Mouse (Mus musculus) neural tube, embryonic 12.5 days (tissue): Measurements from ENCODE around the gene Acot8. TPM values are rescaled to one million over a fixed set of nuclear protein-coding genes. Genes with fewer than 3 reads are reported as not detected.

ENCODE experiments used
- ATAC-seq: fragments of 200-750 bp; cut with Nextera tagmentation; 2 replicates; pipeline ENCODE4 v1.8.0; 2017; ENCODE audit warnings: low read depth, mild to moderate bottlenecking, moderate TSS enrichment, moderate library complexity; ENCODE audit not compliant: low FRiP score
- H3K27ac ChIP-seq: fragments of 300-500 bp; sonication (generic); 2 replicates; pipeline ENCODE4 v1.5.1; 2016
- H3K27me3 ChIP-seq: fragments of 300-500 bp; sonication (generic); replicated peaks from 2 replicates; pipeline ENCODE4 v1.6.1; 2016; ENCODE audit warnings: mild to moderate bottlenecking
- H3K36me3 ChIP-seq: fragments of 300-500 bp; sonication (generic); 2 replicates; pipeline ENCODE4 v1.6.1; 2016; ENCODE audit warnings: mild to moderate bottlenecking
- H3K4me1 ChIP-seq: fragments of 300-500 bp; sonication (generic); 2 replicates; pipeline ENCODE4 v1.6.1; 2016
- H3K4me2 ChIP-seq: fragments of 300-500 bp; sonication (generic); replicated peaks from 2 replicates; pipeline ENCODE4 v1.6.1; 2016; ENCODE audit warnings: mild to moderate bottlenecking
- H3K4me3 ChIP-seq: fragments of 300-500 bp; sonication (generic); 2 replicates; pipeline ENCODE4 v1.5.1; 2016
- H3K9ac ChIP-seq: fragments of 300-500 bp; sonication (generic); 2 replicates; pipeline ENCODE4 v1.6.1; 2016; ENCODE audit warnings: mild to moderate bottlenecking
- H3K9me3 ChIP-seq: fragments of 300-500 bp; sonication (generic); 2 replicates; pipeline ENCODE4 v1.6.1; 2016; ENCODE audit warnings: mild to moderate bottlenecking
- WGBS: fragments of 180-500 bp; shearing (Covaris S2); methylation state at CpG from one replicate; pipeline ENCODE4 v1.1.7; 2016; 5-methylcytosine and 5-hydroxymethylcytosine counted together
- polyA plus RNA-seq: library from polyadenylated mRNA; unstranded; fragments of >200 nt; fragmentation: Nextera tagmentation; extraction: Ambion mirVana; gene quantifications from 2 replicates; pipeline ENCODE4 v1.2.1, GENCODE M21; 2016

The Acot8 gene
- polyA plus RNA-seq, 1 experiment from 2014 or later = 15.9 TPM

DNA sequence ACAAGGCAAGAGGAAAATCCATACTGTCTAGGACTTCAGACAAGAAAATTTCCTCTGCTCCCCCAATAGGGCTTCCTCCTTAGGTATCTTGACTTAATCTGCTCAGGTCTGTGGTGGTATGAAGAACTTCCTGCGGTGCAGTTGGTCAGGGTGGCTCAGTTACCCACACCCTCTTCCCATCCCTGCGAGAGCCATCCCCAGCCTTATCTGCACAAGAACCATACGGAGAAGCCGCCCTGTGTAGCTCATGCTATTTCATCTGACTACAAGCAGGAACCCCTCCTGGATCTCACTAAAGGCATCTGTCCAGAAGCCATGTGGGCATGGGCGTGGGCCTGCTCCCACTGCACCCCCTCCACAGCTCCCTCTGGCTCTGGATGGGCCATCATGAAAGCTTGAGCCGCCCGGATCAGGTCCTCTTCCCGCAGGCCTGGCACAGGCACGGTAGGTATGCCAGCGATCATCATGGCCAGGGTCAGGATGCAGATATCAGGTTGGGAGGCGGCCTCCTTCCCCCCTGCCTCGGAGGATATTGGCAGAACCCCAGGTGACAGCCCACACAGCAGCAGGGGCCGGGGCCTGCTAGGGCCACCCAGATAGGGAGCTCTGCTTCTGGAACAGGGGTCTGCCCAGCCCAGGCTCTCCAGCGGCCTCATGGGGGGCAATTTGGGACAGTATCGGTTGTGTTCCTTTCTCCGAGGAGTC lies 22.6 kb upstream of the Acot8 start:
- Histone ChIP-seq H3K27me3 (no peaks in the 10 kb centered on the region), H3K36me3 (peaks cover 43% of the 10 kb centered on the region), H3K9me3 (no peaks in the 10 kb centered on the region; the same call in 1 of the 2 replicates), H3K9ac (no peak overlapping the region), H3K4me2 (no peak overlapping the region), H3K27ac (no peak overlapping the region), H3K4me3 (no peak overlapping the region), H3K4me1 (peaks cover 3% of the 10 kb centered on the region; the same call in 1 of the 2 replicates)
- 92% methylated on average over 16 of the region's 16 CpGs for WGBS
- no peak for ATAC-seq

DNA sequence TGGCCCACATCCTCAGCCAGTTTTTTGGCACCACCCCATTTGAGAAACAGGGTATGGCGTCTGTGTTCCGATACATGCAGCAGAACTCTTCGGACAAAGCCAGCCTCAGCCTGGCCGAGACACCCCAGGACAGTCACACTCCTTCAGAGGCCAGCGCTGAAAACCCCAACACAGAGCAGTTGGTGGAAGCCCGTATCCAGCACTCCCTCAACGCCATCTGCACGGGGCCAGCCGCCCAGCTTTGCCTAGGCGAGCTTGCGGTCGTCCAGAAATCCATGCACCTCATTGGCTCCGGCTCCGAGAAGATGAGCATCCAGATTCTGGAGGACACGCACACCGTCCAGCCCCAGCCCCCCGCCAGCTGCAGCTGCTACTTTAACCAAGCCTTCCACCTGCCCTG lies 20.8 kb upstream of the Acot8 start:
- WGBS = 95% methylated on average over 17 of the region's 17 CpGs
- Histone ChIP-seq H3K9ac (no peak overlapping the region), H3K4me3 (no peak overlapping the region), H3K9me3 (no peaks in the 10 kb centered on the region; the same call in 1 of the 2 replicates), H3K4me1 (peaks cover 5% of the 10 kb centered on the region; the same call in 1 of the 2 replicates), H3K27me3 (no peaks in the 10 kb centered on the region), H3K4me2 (no peak overlapping the region), H3K27ac (no peak overlapping the region), H3K36me3 (peaks cover 54% of the 10 kb centered on the region)
- ATAC-seq = no peak

DNA sequence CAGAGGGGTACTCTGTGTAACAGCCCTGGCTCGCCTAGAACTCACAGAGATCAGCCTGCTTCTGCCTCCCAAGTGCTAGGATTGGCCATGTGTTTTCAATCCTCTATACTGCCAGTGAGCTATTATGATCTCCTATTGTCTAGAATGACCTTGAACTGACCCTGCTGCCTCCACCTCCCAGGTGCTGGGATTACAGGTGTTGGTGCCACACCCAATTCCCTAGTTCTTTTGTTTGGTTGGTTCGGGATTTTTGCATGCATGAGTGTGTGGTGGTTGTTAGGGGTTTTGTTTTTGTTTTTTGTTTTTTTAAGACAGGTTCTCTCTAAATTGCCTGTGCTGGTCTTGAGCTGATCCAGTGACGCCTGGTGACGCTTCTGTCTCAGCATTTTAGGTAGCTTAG lies 19.3 kb upstream of the Acot8 start:
- Histone ChIP-seq H3K4me3 (no peak overlapping the region), H3K9ac (no peak overlapping the region), H3K4me2 (peak overlapping the region; percentile 67), H3K27ac (no peak overlapping the region), H3K4me1 (peaks cover 5% of the 10 kb centered on the region; the same call in 1 of the 2 replicates), H3K9me3 (no peaks in the 10 kb centered on the region; the same call in 1 of the 2 replicates), H3K27me3 (no peaks in the 10 kb centered on the region), H3K36me3 (peaks cover 62% of the 10 kb centered on the region)
- no peak for ATAC-seq
- 91% methylated on average over 4 of the region's 4 CpGs for WGBS

GRCm38 (mm10) chr2:164823181-164823585 lies 18.5 kb upstream of the Acot8 start:
- Histone ChIP-seq H3K36me3 (peaks cover 56% of the 10 kb centered on the region), H3K4me3 (peak overlapping the region; percentile 69)

DNA sequence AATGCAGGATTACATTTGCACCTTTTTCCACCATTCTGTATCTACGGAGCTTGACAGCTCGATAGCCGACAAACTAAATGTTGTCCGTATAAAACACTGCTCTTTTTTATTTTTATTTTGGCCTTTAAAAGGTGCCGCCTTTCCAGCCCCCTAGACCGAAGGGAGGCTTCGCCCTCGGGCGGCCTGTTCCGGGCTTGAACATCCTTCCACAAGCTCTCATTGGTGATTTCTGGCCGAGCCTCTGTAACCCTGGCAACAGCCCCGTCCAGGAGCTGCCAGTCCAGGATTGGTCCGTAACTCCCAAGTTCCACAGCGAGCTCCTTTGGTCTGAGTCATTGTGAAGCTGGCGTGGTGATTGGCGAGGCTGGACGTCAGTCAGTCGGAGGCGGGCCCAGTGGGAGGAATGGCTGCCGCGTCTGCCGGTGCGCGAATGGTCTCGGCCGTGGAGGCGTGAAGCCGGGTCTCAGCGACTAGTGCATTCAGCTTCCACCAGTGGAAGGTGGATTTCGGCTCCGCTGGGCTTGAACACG lies 18.0 kb upstream of the Acot8 start, which contains the start of gene Zswim1:
TSS of gene Zswim1 (plus strand) at position 51 of the 530 bp plus-strand sequence.
- Histone ChIP-seq H3K4me2 (peak within 1 kb of the TSS; percentile 67), H3K36me3 (peaks cover 51% of the 10 kb centered on the region), H3K27me3 (no peaks in the 10 kb centered on the region), H3K27ac (peak within 1 kb of the TSS; percentile 68), H3K4me3 (peak within 1 kb of the TSS; percentile 69), H3K4me1 (peaks cover 5% of the 10 kb centered on the region; the same call in 1 of the 2 replicates), H3K9me3 (no peaks in the 10 kb centered on the region), H3K9ac (peak within 1 kb of the TSS; percentile 68)
- ATAC-seq = peak; percentile 99
- 2% methylated on average over 32 of the region's 32 CpGs for WGBS

More at GRCm38 (mm10) chr2:164823181-164823585, 18.5 kb upstream of the Acot8 start:
- H3K9ac ChIP-seq = peak overlapping the region; percentile 68
- peak; percentile 80 for ATAC-seq
- H3K27ac ChIP-seq = peak overlapping the region; percentile 68
- H3K4me2 ChIP-seq = peak overlapping the region; percentile 67
- 4% methylated on average over 10 of the region's 10 CpGs for WGBS
- H3K27me3 ChIP-seq = no peaks in the 10 kb centered on the region
- peaks cover 5% of the 10 kb centered on the region; the same call in 1 of the 2 replicates for H3K4me1 ChIP-seq
- no peaks in the 10 kb centered on the region for H3K9me3 ChIP-seq

DNA sequence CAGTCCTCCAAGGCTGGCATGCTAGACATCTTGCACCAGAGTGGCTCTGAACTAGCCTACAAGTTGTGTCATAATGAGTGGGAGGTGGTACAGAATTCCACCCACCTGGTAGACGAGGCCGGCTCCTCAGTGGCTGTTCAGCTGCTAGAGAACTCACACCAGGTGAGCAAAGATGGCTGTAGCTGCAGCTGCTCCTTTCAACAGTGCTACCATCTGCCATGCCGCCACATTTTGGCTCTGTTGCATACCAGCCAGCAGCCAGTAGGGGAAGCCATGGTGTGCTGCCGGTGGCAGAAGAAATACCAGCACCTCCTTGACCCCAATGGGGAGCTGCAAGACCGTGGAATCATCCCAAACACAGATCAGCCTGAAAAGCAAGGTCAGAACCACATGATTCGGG lies 16.4 kb upstream of the Acot8 start:
- no peak overlapping the region for H3K4me2 ChIP-seq
- H3K9me3 ChIP-seq = no peaks in the 10 kb centered on the region
- H3K9ac ChIP-seq = no peak overlapping the region
- 87% methylated on average over 6 of the region's 6 CpGs for WGBS
- no peak for ATAC-seq
- H3K4me3 ChIP-seq = no peak overlapping the region
- no peaks in the 10 kb centered on the region for H3K27me3 ChIP-seq
- peaks cover 5% of the 10 kb centered on the region; the same call in 1 of the 2 replicates for H3K4me1 ChIP-seq
- H3K36me3 ChIP-seq = peaks cover 34% of the 10 kb centered on the region
- H3K27ac ChIP-seq = no peak overlapping the region

DNA sequence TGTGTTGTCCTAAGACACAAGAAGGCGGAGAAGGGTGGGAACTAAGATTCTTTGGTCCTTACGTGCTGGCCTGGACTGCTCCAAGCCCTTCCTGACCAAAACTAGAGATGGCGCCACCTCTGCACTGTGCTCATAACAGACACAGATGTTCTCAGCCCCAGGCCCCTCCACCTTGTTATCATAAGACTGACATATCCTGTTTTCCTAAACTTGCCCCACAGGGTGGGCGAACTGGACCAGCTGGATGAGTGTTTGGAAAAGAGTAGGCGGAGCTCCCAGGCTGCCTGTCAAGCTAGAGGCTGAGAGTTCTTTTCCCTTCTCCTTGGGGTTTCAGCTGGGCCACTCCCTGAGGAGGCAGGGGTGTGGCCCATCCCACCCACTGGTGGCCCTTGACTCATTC lies 13.0 kb upstream of the Acot8 start:
- peaks cover 5% of the 10 kb centered on the region; the same call in 1 of the 2 replicates for H3K4me1 ChIP-seq
- no peak overlapping the region for H3K4me2 ChIP-seq
- no peaks in the 10 kb centered on the region for H3K27me3 ChIP-seq
- H3K27ac ChIP-seq = no peak overlapping the region
- no peaks in the 10 kb centered on the region for H3K9me3 ChIP-seq
- no peak overlapping the region for H3K4me3 ChIP-seq
- no peak overlapping the region for H3K9ac ChIP-seq
- ATAC-seq = no peak
- 78% methylated on average over 5 of the region's 5 CpGs for WGBS
- peaks cover 20% of the 10 kb centered on the region for H3K36me3 ChIP-seq

DNA sequence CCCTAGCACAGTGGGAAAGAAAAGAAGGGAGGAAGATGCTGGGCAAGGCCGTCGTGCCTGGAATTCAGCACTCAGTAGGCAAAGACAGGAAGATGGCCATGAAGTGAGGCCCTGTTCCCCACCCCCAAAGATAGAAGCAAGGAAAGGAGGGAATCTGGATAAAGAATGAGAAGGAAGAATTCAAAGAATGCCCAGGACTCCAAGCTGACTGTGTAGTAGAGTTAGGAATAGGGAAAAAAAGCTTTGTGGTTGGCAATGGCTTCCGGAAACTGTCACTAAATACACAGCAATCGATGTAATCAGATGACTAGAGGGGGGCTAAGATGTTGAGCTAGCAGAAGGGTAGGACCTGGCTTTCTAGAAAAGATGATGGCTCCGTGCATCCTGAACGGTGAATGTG lies 12.5 kb upstream of the Acot8 start:
- H3K9me3 ChIP-seq = no peaks in the 10 kb centered on the region
- ATAC-seq = no peak
- peaks cover 20% of the 10 kb centered on the region for H3K36me3 ChIP-seq
- no peak overlapping the region for H3K4me3 ChIP-seq
- H3K27ac ChIP-seq = no peak overlapping the region
- WGBS = 85% methylated on average over 6 of the region's 6 CpGs
- H3K27me3 ChIP-seq = no peaks in the 10 kb centered on the region
- peaks cover 1% of the 10 kb centered on the region; the same call in 1 of the 2 replicates for H3K4me1 ChIP-seq
- no peak overlapping the region for H3K4me2 ChIP-seq
- H3K9ac ChIP-seq = no peak overlapping the region

- Histone ChIP-seq H3K4me2 (no peak overlapping the region), H3K27me3 (no peaks in the 10 kb centered on the region), H3K4me1 (no peaks in the 10 kb centered on the region), H3K27ac (no peak overlapping the region), H3K9me3 (no peaks in the 10 kb centered on the region), H3K4me3 (no peak overlapping the region), H3K9ac (no peak overlapping the region), H3K36me3 (peaks cover 11% of the 10 kb centered on the region)
- 90% methylated on average over 8 of the region's 8 CpGs for WGBS
- ATAC-seq = no peak
Measured at GRCm38 (mm10) chr2:164815821-164816220, 11.1 kb upstream of the Acot8 start.

DNA sequence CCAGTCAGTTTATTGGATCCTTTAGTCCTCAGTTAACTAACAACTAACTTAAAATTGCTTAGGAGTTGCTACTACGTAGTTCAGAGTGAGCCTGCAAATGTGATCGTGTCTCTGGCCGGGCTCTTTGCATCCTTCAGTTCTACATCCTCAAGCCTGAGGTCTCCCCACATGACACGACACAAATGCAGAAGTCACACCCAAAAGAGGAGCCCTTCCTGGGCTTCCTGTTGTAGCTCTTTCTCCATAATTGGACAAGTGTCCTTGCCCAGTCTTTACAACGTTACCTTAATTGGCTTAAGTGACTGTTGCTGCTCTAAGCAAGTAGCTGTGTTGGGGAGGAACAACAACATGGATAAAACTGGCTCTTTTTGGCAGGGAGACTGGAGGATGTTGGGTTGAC lies 10.7 kb upstream of the Acot8 start:
- 92% methylated on average over 5 of the region's 5 CpGs for WGBS
- no peaks in the 10 kb centered on the region for H3K4me1 ChIP-seq
- no peak overlapping the region for H3K4me3 ChIP-seq
- H3K27ac ChIP-seq = no peak overlapping the region
- H3K4me2 ChIP-seq = no peak overlapping the region
- H3K9ac ChIP-seq = no peak overlapping the region
- H3K9me3 ChIP-seq = no peaks in the 10 kb centered on the region
- H3K27me3 ChIP-seq = no peaks in the 10 kb centered on the region
- peaks cover 6% of the 10 kb centered on the region for H3K36me3 ChIP-seq
- ATAC-seq = no peak

GRCm38 (mm10) chr2:164813557-164813956 lies 8.9 kb upstream of the Acot8 start:
- H3K9ac ChIP-seq = no peak overlapping the region
- peaks cover 5% of the 10 kb centered on the region; the same call in 1 of the 2 replicates for H3K36me3 ChIP-seq
- ATAC-seq = no peak
- 55% methylated on average over 2 of the region's 2 CpGs for WGBS
- H3K27ac ChIP-seq = no peak overlapping the region
- no peak overlapping the region for H3K4me3 ChIP-seq
- no peaks in the 10 kb centered on the region for H3K27me3 ChIP-seq
- no peaks in the 10 kb centered on the region for H3K4me1 ChIP-seq
- no peaks in the 10 kb centered on the region for H3K9me3 ChIP-seq
- H3K4me2 ChIP-seq = no peak overlapping the region

- Histone ChIP-seq H3K4me3 (no peak overlapping the region), H3K4me1 (peaks cover 17% of the 10 kb centered on the region), H3K4me2 (peak overlapping the region; percentile 77; the same call in 1 of the 2 replicates), H3K27ac (no peak overlapping the region), H3K36me3 (peaks cover 8% of the 10 kb centered on the region; the same call in 1 of the 2 replicates), H3K9me3 (no peaks in the 10 kb centered on the region), H3K27me3 (no peaks in the 10 kb centered on the region), H3K9ac (no peak overlapping the region)
- ATAC-seq = no peak
- WGBS = 82% methylated on average over 7 of the region's 7 CpGs
Measured at GRCm38 (mm10) chr2:164806614-164807013, 1.9 kb upstream of the Acot8 start.
